Mouse (Mus musculus) frontal cortex, postnatal 25 days (tissue): ENCODE data around the gene 2010111I01Rik.

Experiments
- DNase-seq, 2 experiments: peaks; one replicate each; pipeline ENCODE4 v3.0.0; 2022; ENCODE audit warnings: low spot score in 2 of 2

Gene 2010111I01Rik

GRCm38 (mm10) chr13:63150470-63151020 is 185.9 kb downstream of the 2010111I01Rik start:
- DNase-seq: peak in 1 of 2 experiments; percentile 2

GRCm38 (mm10) chr13:63151028-63151738 is 186.5 kb downstream of the 2010111I01Rik start:
- peak in 1 of 2 experiments; percentile 2 for DNase-seq

GRCm38 (mm10) chr13:63152498-63152897 is 187.8 kb downstream of the 2010111I01Rik start:
- DNase-seq: peak in 1 of 2 experiments; percentile 0

GRCm38 (mm10) chr13:63153397-63153796 is 188.7 kb downstream of the 2010111I01Rik start:
- DNase-seq: peak in 1 of 2 experiments; percentile 3

- peak in 1 of 2 experiments; percentile 10 for DNase-seq
These were observed 190.3 kb downstream of the 2010111I01Rik start for GRCm38 (mm10) chr13:63154851-63155571.

- DNase-seq: peak in 1 of 2 experiments; percentile 4
These were observed 191.6 kb downstream of the 2010111I01Rik start for GRCm38 (mm10) chr13:63156264-63156663.

GRCm38 (mm10) chr13:63170282-63171073 is 205.8 kb downstream of the 2010111I01Rik start:
- DNase-seq: peak in 1 of 2 experiments; percentile 1

GRCm38 (mm10) chr13:63171347-63172096 is 206.8 kb downstream of the 2010111I01Rik start:
- no peak for DNase-seq

- DNase-seq: no peak
These were observed 207.4 kb downstream of the 2010111I01Rik start for GRCm38 (mm10) chr13:63172097-63172445.

GRCm38 (mm10) chr13:63174252-63175020 is 209.7 kb downstream of the 2010111I01Rik start:
- no peak for DNase-seq

- DNase-seq: no peak
These were observed 211.4 kb downstream of the 2010111I01Rik start for GRCm38 (mm10) chr13:63176131-63176530.

GRCm38 (mm10) chr13:63177232-63177631 is 212.5 kb downstream of the 2010111I01Rik start:
- no peak for DNase-seq

GRCm38 (mm10) chr13:63180641-63181235 is 216.0 kb downstream of the 2010111I01Rik start:
- no peak for DNase-seq

- no peak for DNase-seq
These were observed 220.3 kb downstream of the 2010111I01Rik start for GRCm38 (mm10) chr13:63184946-63185345.

- DNase-seq: no peak
These were observed 221.5 kb downstream of the 2010111I01Rik start for GRCm38 (mm10) chr13:63186217-63186616.

GRCm38 (mm10) chr13:63186642-63187041 is 221.9 kb downstream of the 2010111I01Rik start:
- no peak for DNase-seq

GRCm38 (mm10) chr13:63187145-63188143 is 222.8 kb downstream of the 2010111I01Rik start:
- no peak for DNase-seq

GRCm38 (mm10) chr13:63188306-63188705 is 223.6 kb downstream of the 2010111I01Rik start:
- DNase-seq: peak in 1 of 2 experiments; percentile 30

- no peak for DNase-seq
These were observed 224.1 kb downstream of the 2010111I01Rik start for GRCm38 (mm10) chr13:63188811-63189210.
